Mouse (Mus musculus) heart, adult 18-20 months (tissue): ENCODE measurements around the gene Ugt1a2. TPM values are rescaled to one million over a fixed set of nuclear protein-coding genes. Genes with fewer than 3 reads are reported as not detected.
"Not testable (repeated sequence)": the region's sequence is repeated elsewhere in the genome, so short reads cannot be mapped to it uniquely, and the experiment has no call there.

Experiments
- DNase-seq, 2 experiments: peaks; one replicate each; pipeline ENCODE4 v3.0.0; 2021 to 2022; ENCODE audit warnings: mixed read lengths in 1 of 2
- long read RNA-seq, 2 experiments: library from polyadenylated mRNA; stranded (forward); transcript quantifications; one replicate each; pipeline ENCODE4 v2.0.0; 2021
- total RNA-seq, 2 experiments: library from RNA; stranded (reverse); gene quantifications; 2 replicates each; pipeline ENCODE4 v1.2.3; 2021

Ugt1a2 gene
- total RNA-seq = not detected
- long read RNA-seq, experiment 1 = 0 reads
- long read RNA-seq, experiment 2 = 0 reads

DNA sequence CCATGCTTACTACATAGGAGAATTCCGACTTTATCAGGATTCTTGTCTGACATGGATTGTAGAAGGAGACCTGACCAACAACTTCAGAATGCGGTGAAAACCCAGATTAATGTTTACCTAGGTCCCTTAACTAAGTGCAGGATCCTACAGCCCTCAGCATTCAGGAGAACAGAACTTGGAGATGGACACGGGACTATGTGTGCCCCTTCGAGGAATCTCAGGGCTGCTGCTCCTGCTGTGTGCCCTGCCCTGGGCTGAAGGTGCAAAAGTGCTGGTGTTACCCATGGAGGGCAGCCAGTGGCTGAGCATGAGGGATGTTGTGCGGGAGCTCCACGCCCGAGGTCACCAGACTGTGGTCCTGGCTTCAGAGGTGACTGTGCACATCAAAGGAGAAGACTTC, at the start of gene Ugt1a2:
TSS of gene Ugt1a2 (plus strand) at position 146 of the 400 bp plus-strand sequence.
- no peak for DNase-seq

DNA sequence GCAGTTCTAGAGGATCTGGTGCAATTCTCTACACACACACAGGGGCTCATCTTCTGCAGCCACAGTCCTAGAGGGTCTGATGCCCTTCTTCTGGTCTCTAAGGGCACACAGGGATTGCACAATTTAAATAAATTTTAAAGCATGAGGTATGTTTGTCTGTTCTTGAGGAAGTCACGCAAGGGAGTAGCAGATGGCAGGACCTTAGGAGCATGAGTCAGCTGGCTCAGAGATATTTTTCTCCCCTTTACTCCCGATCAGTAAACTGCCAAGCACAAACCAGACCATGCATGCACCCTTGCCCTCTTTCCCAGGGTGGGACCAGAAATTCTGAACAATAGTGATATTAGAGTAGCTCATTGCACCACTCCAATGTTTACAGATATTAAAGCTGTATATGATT, 42.0 kb upstream of the Ugt1a2 start:
- DNase-seq = no peak

- no peak for DNase-seq
Measured at GRCm38 (mm10) chr1:88165711-88166110, 34.7 kb upstream of the Ugt1a2 start, which contains the start of gene Ugt1a5. Gene Ugt1a5, plus strand, starts transcription at chr1:88166012.

DNA sequence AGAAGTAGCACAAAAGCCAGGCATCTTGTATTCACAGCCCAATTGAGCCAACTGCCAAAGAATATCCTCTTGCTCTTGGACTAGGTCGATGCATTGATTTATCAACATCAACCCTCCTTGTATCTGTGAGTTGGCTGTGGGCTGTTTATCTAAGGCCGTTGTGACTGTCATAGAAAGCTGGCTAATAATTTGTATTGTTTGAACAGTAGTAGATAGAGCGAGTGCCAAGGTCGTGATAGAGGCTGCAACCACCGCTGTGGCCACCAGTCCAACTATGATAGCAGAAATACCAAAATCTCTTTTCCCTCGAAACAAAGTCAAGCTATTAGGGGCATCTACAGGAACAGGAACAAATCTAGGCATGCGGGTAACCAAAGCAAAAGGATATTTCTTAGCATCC, 28.2 kb upstream of the Ugt1a2 start:
- not testable (repeated sequence) for DNase-seq

DNA sequence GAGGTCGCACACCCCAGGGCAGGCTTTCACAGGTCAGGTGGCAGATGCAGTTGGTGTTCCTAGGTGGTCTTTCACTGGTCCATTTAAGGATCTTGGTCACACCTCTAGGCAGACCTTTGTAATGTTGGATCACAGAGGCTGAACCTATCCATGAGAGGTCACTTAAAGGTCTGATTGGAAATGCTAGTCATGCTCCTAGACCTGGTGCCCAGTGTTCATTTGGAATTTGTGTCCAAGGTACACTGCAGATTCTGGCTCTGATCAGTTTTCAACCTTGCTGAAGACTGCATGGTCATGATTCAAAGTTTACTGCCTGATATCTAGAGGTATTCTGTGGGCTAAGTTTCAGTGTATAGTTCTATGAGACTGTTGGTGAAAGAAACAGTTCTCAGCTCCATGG, 20.7 kb upstream of the Ugt1a2 start:
- no peak for DNase-seq

GRCm38 (mm10) chr1:88186325-88186935, 14.0 kb upstream of the Ugt1a2 start:
- DNase-seq = no peak

GRCm38 (mm10) chr1:88192136-88192535, 8.3 kb upstream of the Ugt1a2 start:
- no peak for DNase-seq

- DNase-seq = no peak
Measured at GRCm38 (mm10) chr1:88195687-88196086, 4.7 kb upstream of the Ugt1a2 start.

GRCm38 (mm10) chr1:88197443-88197842, 3.0 kb upstream of the Ugt1a2 start:
- DNase-seq = no peak

DNA sequence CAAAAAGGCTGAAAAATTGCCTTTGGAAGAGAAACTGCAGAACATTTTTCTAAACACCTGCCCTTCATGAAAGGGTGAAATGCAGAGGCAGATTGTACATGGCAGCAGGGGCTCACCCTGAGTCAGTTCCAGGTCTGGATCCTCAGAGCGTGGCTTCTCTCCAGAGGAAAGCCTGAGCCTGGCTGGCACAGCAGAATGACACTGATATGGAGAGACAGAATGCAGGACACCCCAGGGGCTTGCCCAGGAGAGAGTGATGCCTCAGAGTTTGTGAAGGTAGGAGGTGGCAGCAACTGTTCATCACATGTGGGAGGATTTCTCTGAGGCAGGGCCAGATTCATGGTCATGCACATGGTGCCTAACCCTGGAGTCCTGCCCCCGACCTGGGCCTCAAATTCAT, 405 bp upstream of the Ugt1a2 start:
- no peak for DNase-seq

- DNase-seq = peak; percentile 63 to 77
Measured at GRCm38 (mm10) chr1:88205294-88205922, 5.0 kb downstream of the Ugt1a2 start, which contains the start of gene Dnajb3. Gene Dnajb3, minus strand, starts transcription at chr1:88205782.

- DNase-seq = no peak
Measured at GRCm38 (mm10) chr1:88206843-88207479, 6.6 kb downstream of the Ugt1a2 start.

DNA sequence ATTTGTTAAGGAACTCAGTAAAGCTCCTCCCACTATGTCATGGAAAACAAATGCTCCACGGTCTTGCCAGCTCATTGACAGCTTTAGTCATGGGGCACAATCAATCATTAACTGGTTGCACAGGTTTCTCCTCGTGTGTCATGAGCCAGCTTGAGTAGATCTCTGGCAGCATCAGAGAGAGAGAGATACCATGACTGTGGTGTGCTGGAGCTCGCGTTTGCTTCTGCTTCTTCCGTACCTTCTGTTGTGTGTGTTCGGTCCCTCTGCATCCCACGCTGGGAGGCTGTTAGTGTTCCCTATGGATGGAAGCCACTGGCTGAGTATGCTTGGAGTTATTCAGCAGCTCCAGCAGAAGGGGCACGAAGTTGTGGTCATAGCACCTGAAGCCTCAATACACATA, 11.4 kb downstream of the Ugt1a2 start, which contains the start of gene Ugt1a1:
TSS of gene Ugt1a1 (plus strand) at position 148 of the 400 bp plus-strand sequence.
- DNase-seq = no peak

GRCm38 (mm10) chr1:88212341-88213045, 12.1 kb downstream of the Ugt1a2 start:
- DNase-seq = peak in 1 of 2 experiments; percentile 4

GRCm38 (mm10) chr1:88213061-88213460, 12.7 kb downstream of the Ugt1a2 start:
- no peak for DNase-seq

DNA sequence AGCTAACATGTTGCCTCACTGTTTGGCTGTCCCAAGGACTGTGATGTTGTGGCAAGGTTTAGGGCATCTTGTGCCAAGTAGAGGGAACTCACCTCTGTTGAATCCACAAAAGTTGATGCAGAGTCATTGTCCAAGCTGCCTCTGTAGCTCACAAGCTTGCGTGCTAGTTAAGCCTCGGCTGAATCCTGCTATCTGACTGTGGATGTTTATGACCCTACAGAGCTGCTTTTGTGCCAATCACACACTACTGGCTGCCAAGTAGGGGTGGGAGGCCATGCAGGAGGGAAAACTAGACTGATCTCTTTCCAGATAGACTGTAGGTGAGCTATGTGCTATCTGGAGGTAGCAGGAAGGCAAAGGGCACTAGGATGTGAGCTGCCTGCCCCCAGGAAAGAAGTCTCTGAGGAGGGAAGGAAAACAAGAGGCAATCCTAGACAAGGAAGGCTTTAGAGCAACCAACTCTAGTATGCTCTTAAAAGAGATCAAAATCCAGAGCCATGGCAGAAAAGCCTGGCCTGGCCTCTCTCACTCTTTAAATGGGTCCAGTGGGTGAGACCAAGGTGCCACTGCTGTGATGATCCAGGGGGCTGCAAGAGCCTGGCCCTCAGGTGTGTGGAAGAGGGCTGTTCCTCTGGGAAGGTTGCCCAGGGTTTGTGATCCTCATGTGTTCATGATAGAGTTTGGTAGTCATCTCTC, 13.5 kb downstream of the Ugt1a2 start:
- DNase-seq = peak; percentile 11 to 20

- peak in 1 of 2 experiments; percentile 3 for DNase-seq
Measured at GRCm38 (mm10) chr1:88214462-88214952, 14.1 kb downstream of the Ugt1a2 start.

DNA sequence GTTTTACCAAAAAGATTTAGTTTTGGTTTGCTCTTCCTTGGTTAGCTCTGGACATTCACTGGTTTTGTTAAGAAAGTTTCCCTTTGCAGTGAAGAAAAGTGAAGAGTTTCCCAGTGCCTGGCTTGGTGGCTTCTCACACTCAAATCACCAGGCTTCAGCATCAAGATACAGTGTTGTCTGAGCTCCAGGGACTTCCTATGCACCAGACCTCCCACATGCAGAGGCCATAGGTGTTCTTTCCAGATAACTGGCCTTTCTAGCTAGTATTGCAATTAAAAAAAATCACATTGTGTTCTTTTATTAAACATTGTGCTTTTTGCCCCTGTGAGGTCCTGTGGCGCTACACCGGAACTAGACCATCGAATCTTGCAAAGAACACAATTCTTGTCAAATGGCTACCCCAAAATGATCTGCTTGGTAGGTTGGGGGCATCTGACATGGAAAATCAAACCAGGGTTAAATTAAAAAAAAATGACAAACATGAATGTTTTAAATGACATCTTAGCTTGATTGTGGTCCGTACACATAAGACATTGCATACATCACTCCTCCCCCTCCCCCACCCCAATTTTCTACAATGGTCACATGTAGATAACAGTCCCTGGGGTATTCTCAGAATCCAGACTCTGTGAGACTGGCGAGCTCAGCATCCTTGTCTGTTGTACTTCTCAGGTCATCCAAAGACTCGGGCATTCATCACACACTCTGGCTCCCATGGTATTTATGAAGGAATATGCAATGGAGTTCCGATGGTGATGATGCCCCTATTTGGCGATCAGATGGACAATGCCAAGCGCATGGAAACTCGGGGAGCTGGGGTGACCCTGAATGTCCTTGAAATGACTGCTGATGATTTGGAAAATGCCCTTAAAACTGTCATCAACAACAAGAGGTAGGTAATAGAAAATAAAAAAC, 15.3 kb downstream of the Ugt1a2 start:
- DNase-seq = peak in 1 of 2 experiments; percentile 1

GRCm38 (mm10) chr1:88216551-88216950, 16.1 kb downstream of the Ugt1a2 start:
- DNase-seq = no peak

GRCm38 (mm10) chr1:88217144-88217543, 16.7 kb downstream of the Ugt1a2 start:
- no peak for DNase-seq

DNA sequence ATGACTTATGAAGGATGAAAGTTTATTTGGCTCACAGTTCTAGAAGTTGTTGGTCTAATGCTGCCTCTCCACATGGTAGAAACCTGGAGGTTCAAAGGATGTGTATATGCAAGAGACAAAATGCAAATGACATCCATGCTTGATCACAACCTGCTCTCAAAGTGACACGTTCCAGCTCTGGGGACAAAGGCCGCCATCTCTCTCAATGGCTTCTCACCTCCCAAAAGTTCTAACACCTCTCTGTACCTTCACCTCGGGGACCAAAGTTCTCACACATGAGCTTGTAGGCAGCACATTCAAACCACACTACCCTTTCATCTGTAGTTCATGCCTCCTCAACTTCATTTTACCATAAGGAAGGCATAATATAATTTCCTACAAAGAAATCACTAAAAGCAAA, 17.2 kb downstream of the Ugt1a2 start:
- no peak for DNase-seq
